Mouse (Mus musculus): ENCODE results near the gene Mpp3. TPM values are rescaled to one million over a fixed set of nuclear protein-coding genes. Genes with fewer than 3 reads are reported as not detected.

Gene Mpp3
- polyA plus RNA-seq, 1 experiment from 2014 or later = 3.4 TPM

- no peaks in the 10 kb centered on the region for H3K27me3 ChIP-seq (ENCODE audit: control insufficient read depth, insufficient read depth, low read length)
- WGBS = 88% methylated on average over 14 of the region's 14 CpGs
- no peak overlapping the region for H3K4me2 ChIP-seq (replicated peaks; ENCODE audit: low read depth)
- H3K9me3 ChIP-seq (ENCODE audit: control insufficient read depth, low read length) = no peaks in the 10 kb centered on the region
- ATAC-seq (ENCODE audit: low FRiP score, low TSS enrichment) = no peak
- no peaks in the 10 kb centered on the region for H3K36me3 ChIP-seq (ENCODE audit: control insufficient read depth, insufficient read depth, low read length)
- no peaks in the 10 kb centered on the region for H3K4me1 ChIP-seq (replicated peaks; ENCODE audit: control insufficient read depth, insufficient read depth)
- no peak overlapping the region for H3K27ac ChIP-seq (replicated peaks)
- TF ChIP-seq EP300 (optimal IDR thresholded peaks at IDR 0.05) (no peak), CTCF (IDR thresholded peaks at IDR 0.05; ENCODE audit: low read depth) (no peak)
- DNase-seq (ENCODE audit: low spot score) = no peak
- no peak overlapping the region for H3K9ac ChIP-seq (ENCODE audit: low read length)
- H3K4me3 ChIP-seq (ENCODE audit: low read depth, low read length) = no peak overlapping the region
Observed at GRCm38 (mm10) chr11:102042971-102043370, 14.7 kb upstream of the Mpp3 start.

GRCm38 (mm10) chr11:102041350-102041949 is 13.2 kb upstream of the Mpp3 start, which contains the start of gene Cd300lg:
Gene Cd300lg (plus strand): TSS chr11:102041509.
- 64% methylated on average over 5 of the region's 5 CpGs for WGBS
- Histone ChIP-seq H3K4me2 (replicated peaks; ENCODE audit: low read depth) (no peak within 1 kb of the TSS), H3K9ac (ENCODE audit: low read length) (no peak within 1 kb of the TSS), H3K27me3 (ENCODE audit: control insufficient read depth, insufficient read depth, low read length) (no peaks in the 10 kb centered on the region), H3K4me3 (ENCODE audit: low read depth, low read length) (no peak within 1 kb of the TSS), H3K9me3 (ENCODE audit: control insufficient read depth, low read length) (no peaks in the 10 kb centered on the region), H3K27ac (replicated peaks) (no peak within 1 kb of the TSS), H3K36me3 (ENCODE audit: control insufficient read depth, insufficient read depth, low read length) (no peaks in the 10 kb centered on the region), H3K4me1 (replicated peaks; ENCODE audit: control insufficient read depth, insufficient read depth) (no peaks in the 10 kb centered on the region)
- DNase-seq (ENCODE audit: low spot score) = no peak
- no peak for ATAC-seq (ENCODE audit: low FRiP score, low TSS enrichment)
- no peak for TF ChIP-seq CTCF (IDR thresholded peaks at IDR 0.05; ENCODE audit: low read depth)
- TF ChIP-seq EP300 (optimal IDR thresholded peaks at IDR 0.05) = no peak

- no peak overlapping the region for H3K4me2 ChIP-seq (replicated peaks; ENCODE audit: low read depth)
- no peak overlapping the region for H3K9ac ChIP-seq (ENCODE audit: low read length)
- no peak for ATAC-seq (ENCODE audit: low FRiP score, low TSS enrichment)
- no peaks in the 10 kb centered on the region for H3K4me1 ChIP-seq (replicated peaks; ENCODE audit: control insufficient read depth, insufficient read depth)
- H3K27me3 ChIP-seq (ENCODE audit: control insufficient read depth, insufficient read depth, low read length) = no peaks in the 10 kb centered on the region
- no peaks in the 10 kb centered on the region for H3K36me3 ChIP-seq (ENCODE audit: control insufficient read depth, insufficient read depth, low read length)
- H3K9me3 ChIP-seq (ENCODE audit: control insufficient read depth, low read length) = no peaks in the 10 kb centered on the region
- no peak overlapping the region for H3K4me3 ChIP-seq (ENCODE audit: low read depth, low read length)
- 68% methylated on average over 4 of the region's 4 CpGs for WGBS
- no peak for DNase-seq (ENCODE audit: low spot score)
- H3K27ac ChIP-seq (replicated peaks) = no peak overlapping the region
- TF ChIP-seq CTCF (IDR thresholded peaks at IDR 0.05; ENCODE audit: low read depth) (no peak), EP300 (optimal IDR thresholded peaks at IDR 0.05) (no peak)
Observed at GRCm38 (mm10) chr11:102040646-102041045, 12.4 kb upstream of the Mpp3 start.

- H3K9me3 ChIP-seq (ENCODE audit: control insufficient read depth, low read length) = no peaks in the 10 kb centered on the region
- no peaks in the 10 kb centered on the region for H3K27me3 ChIP-seq (ENCODE audit: control insufficient read depth, insufficient read depth, low read length)
- no peak overlapping the region for H3K27ac ChIP-seq (replicated peaks)
- H3K36me3 ChIP-seq (ENCODE audit: control insufficient read depth, insufficient read depth, low read length) = no peaks in the 10 kb centered on the region
- peak; percentile 91 for TF ChIP-seq CTCF (IDR thresholded peaks at IDR 0.05; ENCODE audit: low read depth)
- no peak for TF ChIP-seq EP300 (optimal IDR thresholded peaks at IDR 0.05)
- H3K4me1 ChIP-seq (replicated peaks; ENCODE audit: control insufficient read depth, insufficient read depth) = no peaks in the 10 kb centered on the region
- no peak overlapping the region for H3K9ac ChIP-seq (ENCODE audit: low read length)
- peak; percentile 91 for ATAC-seq (ENCODE audit: low FRiP score, low TSS enrichment)
- no peak overlapping the region for H3K4me3 ChIP-seq (ENCODE audit: low read depth, low read length)
- DNase-seq (ENCODE audit: low spot score) = peak; percentile 92
- under 1% methylated on average over 9 of the region's 9 CpGs for WGBS
- H3K4me2 ChIP-seq (replicated peaks; ENCODE audit: low read depth) = no peak overlapping the region
Observed at GRCm38 (mm10) chr11:102040138-102040524, 11.9 kb upstream of the Mpp3 start.

GRCm38 (mm10) chr11:102039487-102040137 is 11.4 kb upstream of the Mpp3 start:
- no peaks in the 10 kb centered on the region for H3K36me3 ChIP-seq (ENCODE audit: control insufficient read depth, insufficient read depth, low read length)
- H3K27me3 ChIP-seq (ENCODE audit: control insufficient read depth, insufficient read depth, low read length) = no peaks in the 10 kb centered on the region
- TF ChIP-seq CTCF (IDR thresholded peaks at IDR 0.05; ENCODE audit: low read depth) = no peak
- no peaks in the 10 kb centered on the region for H3K9me3 ChIP-seq (ENCODE audit: control insufficient read depth, low read length)
- no peak overlapping the region for H3K4me3 ChIP-seq (ENCODE audit: low read depth, low read length)
- H3K9ac ChIP-seq (ENCODE audit: low read length) = no peak overlapping the region
- H3K4me1 ChIP-seq (replicated peaks; ENCODE audit: control insufficient read depth, insufficient read depth) = no peaks in the 10 kb centered on the region
- no peak overlapping the region for H3K27ac ChIP-seq (replicated peaks)
- WGBS = 47% methylated on average over 13 of the region's 13 CpGs
- H3K4me2 ChIP-seq (replicated peaks; ENCODE audit: low read depth) = no peak overlapping the region
- no peak for ATAC-seq (ENCODE audit: low FRiP score, low TSS enrichment)
- DNase-seq (ENCODE audit: low spot score) = no peak

- Histone ChIP-seq H3K9ac (ENCODE audit: low read length) (no peak overlapping the region), H3K36me3 (ENCODE audit: control insufficient read depth, insufficient read depth, low read length) (no peaks in the 10 kb centered on the region), H3K4me1 (replicated peaks; ENCODE audit: control insufficient read depth, insufficient read depth) (no peaks in the 10 kb centered on the region), H3K27me3 (ENCODE audit: control insufficient read depth, insufficient read depth, low read length) (no peaks in the 10 kb centered on the region), H3K4me3 (ENCODE audit: low read depth, low read length) (no peak overlapping the region), H3K4me2 (replicated peaks; ENCODE audit: low read depth) (no peak overlapping the region), H3K9me3 (ENCODE audit: control insufficient read depth, low read length) (no peaks in the 10 kb centered on the region), H3K27ac (replicated peaks) (no peak overlapping the region)
- 78% methylated on average over 6 of the region's 6 CpGs for WGBS
- no peak for DNase-seq (ENCODE audit: low spot score)
- TF ChIP-seq EP300 (optimal IDR thresholded peaks at IDR 0.05) (no peak), CTCF (IDR thresholded peaks at IDR 0.05; ENCODE audit: low read depth) (no peak)
- ATAC-seq (ENCODE audit: low FRiP score, low TSS enrichment) = no peak
Observed at GRCm38 (mm10) chr11:102037789-102038188, 9.5 kb upstream of the Mpp3 start.

All from stomach, postnatal 0 days (tissue).